Mouse (Mus musculus): ENCODE measurements around the gene Pde10a. TPM values are rescaled to one million over a fixed set of nuclear protein-coding genes. Genes with fewer than 3 reads are reported as not detected.
A peak's percentile ranks its signal among the peaks of the same experiment; 100 is the strongest.

The Pde10a gene
- total and polyA plus RNA-seq, 2 experiments from 2014 or later: 8.2 to 38.5 TPM

GRCm38 (mm10) chr17:8961097-8961496 is 435.9 kb downstream of the Pde10a start:
- 49% methylated on average over 5 of the region's 5 CpGs for WGBS
- TF ChIP-seq CTCF (IDR thresholded peaks at IDR 0.05; ENCODE audit: low read depth): no peak
- H3K4me1 ChIP-seq (ENCODE audit: insufficient read depth, low read length): no peaks in the 10 kb centered on the region; the same call in 1 of the 2 replicates
- no peak overlapping the region for H3K27ac ChIP-seq
- ATAC-seq (no peak), DNase-seq (ENCODE audit: low spot score) (no peak)
- no peak overlapping the region for H3K4me2 ChIP-seq (ENCODE audit: low read depth, low read length)
- H3K36me3 ChIP-seq (ENCODE audit: insufficient read depth, low read length): peaks cover 7% of the 10 kb centered on the region; the same call in 1 of the 2 replicates
- no peaks in the 10 kb centered on the region for H3K9me3 ChIP-seq (ENCODE audit: low read length)
- H3K4me3 ChIP-seq (ENCODE audit: low read length): no peak overlapping the region
- H3K27me3 ChIP-seq (ENCODE audit: insufficient read depth, low read length): no peaks in the 10 kb centered on the region
- H3K9ac ChIP-seq (replicated peaks; ENCODE audit: low read length): no peak overlapping the region

GRCm38 (mm10) chr17:8961644-8962043 is 436.5 kb downstream of the Pde10a start:
- Histone ChIP-seq H3K4me2 (ENCODE audit: low read depth, low read length) (no peak overlapping the region), H3K36me3 (ENCODE audit: insufficient read depth, low read length) (peaks cover 7% of the 10 kb centered on the region; the same call in 1 of the 2 replicates), H3K27ac (no peak overlapping the region), H3K4me1 (ENCODE audit: insufficient read depth, low read length) (no peaks in the 10 kb centered on the region; the same call in 1 of the 2 replicates), H3K9me3 (ENCODE audit: low read length) (no peaks in the 10 kb centered on the region), H3K9ac (replicated peaks; ENCODE audit: low read length) (no peak overlapping the region), H3K4me3 (ENCODE audit: low read length) (no peak overlapping the region), H3K27me3 (ENCODE audit: insufficient read depth, low read length) (no peaks in the 10 kb centered on the region)
- DNase-seq (ENCODE audit: low spot score): no peak
- no peak for ATAC-seq
- 39% methylated on average over 14 of the region's 14 CpGs for WGBS
- no peak for TF ChIP-seq CTCF (IDR thresholded peaks at IDR 0.05; ENCODE audit: low read depth)

GRCm38 (mm10) chr17:8965177-8965576 is 440.0 kb downstream of the Pde10a start:
- Histone ChIP-seq H3K27ac (no peak overlapping the region), H3K4me2 (ENCODE audit: low read depth, low read length) (no peak overlapping the region), H3K27me3 (ENCODE audit: insufficient read depth, low read length) (no peaks in the 10 kb centered on the region), H3K9ac (replicated peaks; ENCODE audit: low read length) (no peak overlapping the region), H3K9me3 (ENCODE audit: low read length) (no peaks in the 10 kb centered on the region), H3K4me1 (ENCODE audit: insufficient read depth, low read length) (no peaks in the 10 kb centered on the region; the same call in 1 of the 2 replicates), H3K36me3 (ENCODE audit: insufficient read depth, low read length) (peaks cover 17% of the 10 kb centered on the region; the same call in 1 of the 2 replicates), H3K4me3 (ENCODE audit: low read length) (no peak overlapping the region)
- no peak for TF ChIP-seq CTCF (IDR thresholded peaks at IDR 0.05; ENCODE audit: low read depth)
- ATAC-seq (no peak), DNase-seq (ENCODE audit: low spot score) (no peak)
- 83% methylated on average over 6 of the region's 6 CpGs for WGBS

- H3K4me1 ChIP-seq (ENCODE audit: insufficient read depth, low read length): no peaks in the 10 kb centered on the region
- H3K9me3 ChIP-seq (ENCODE audit: low read length): no peaks in the 10 kb centered on the region
- no peak overlapping the region for H3K9ac ChIP-seq (replicated peaks; ENCODE audit: low read length)
- no peak overlapping the region for H3K27ac ChIP-seq
- no peak overlapping the region for H3K4me2 ChIP-seq (ENCODE audit: low read depth, low read length)
- peaks cover 9% of the 10 kb centered on the region; the same call in 1 of the 2 replicates for H3K36me3 ChIP-seq (ENCODE audit: insufficient read depth, low read length)
- TF ChIP-seq CTCF (IDR thresholded peaks at IDR 0.05; ENCODE audit: low read depth): no peak
- WGBS: 17% methylated on average over 12 of the region's 12 CpGs
- no peak overlapping the region for H3K4me3 ChIP-seq (ENCODE audit: low read length)
- DNase-seq (ENCODE audit: low spot score): peak; percentile 14
- H3K27me3 ChIP-seq (ENCODE audit: insufficient read depth, low read length): no peaks in the 10 kb centered on the region
- ATAC-seq: no peak
These were observed 447.1 kb downstream of the Pde10a start for GRCm38 (mm10) chr17:8972152-8972854.

- no peak for TF ChIP-seq CTCF (IDR thresholded peaks at IDR 0.05; ENCODE audit: low read depth)
- Histone ChIP-seq H3K9me3 (ENCODE audit: low read length) (no peaks in the 10 kb centered on the region), H3K9ac (replicated peaks; ENCODE audit: low read length) (no peak overlapping the region), H3K36me3 (ENCODE audit: insufficient read depth, low read length) (0 out of 2 replicates have a peak, but pooled peaks cover 5% of the 10 kb centered on the region), H3K27me3 (ENCODE audit: insufficient read depth, low read length) (no peaks in the 10 kb centered on the region), H3K27ac (0 out of 2 replicates have a peak overlapping the region, but pooled peaks have one; percentile 11), H3K4me2 (ENCODE audit: low read depth, low read length) (no peak overlapping the region), H3K4me3 (ENCODE audit: low read length) (no peak overlapping the region), H3K4me1 (ENCODE audit: insufficient read depth, low read length) (no peaks in the 10 kb centered on the region)
- ATAC-seq (0 out of 2 replicates have a peak, but pooled peaks have one; percentile 36), DNase-seq (ENCODE audit: low spot score) (no peak)
- WGBS: 59% methylated on average over 5 of the region's 5 CpGs
These were observed 448.2 kb downstream of the Pde10a start for GRCm38 (mm10) chr17:8973331-8973730.

- peaks cover 14% of the 10 kb centered on the region; the same call in 1 of the 2 replicates for H3K36me3 ChIP-seq (ENCODE audit: insufficient read depth, low read length)
These were observed 449.3 kb downstream of the Pde10a start for GRCm38 (mm10) chr17:8974423-8974822.

More at GRCm38 (mm10) chr17:8974423-8974822, 449.3 kb downstream of the Pde10a start:
- H3K4me3 ChIP-seq (ENCODE audit: low read length): no peak overlapping the region
- H3K9ac ChIP-seq (replicated peaks; ENCODE audit: low read length): no peak overlapping the region
- DNase-seq (ENCODE audit: low spot score) (peak; percentile 48), ATAC-seq (no peak)
- no peaks in the 10 kb centered on the region for H3K4me1 ChIP-seq (ENCODE audit: insufficient read depth, low read length)
- no peak overlapping the region for H3K4me2 ChIP-seq (ENCODE audit: low read depth, low read length)
- no peaks in the 10 kb centered on the region for H3K9me3 ChIP-seq (ENCODE audit: low read length)
- no peak for TF ChIP-seq CTCF (IDR thresholded peaks at IDR 0.05; ENCODE audit: low read depth)
- H3K27ac ChIP-seq: no peak overlapping the region
- WGBS: 34% methylated on average over 7 of the region's 7 CpGs
- H3K27me3 ChIP-seq (ENCODE audit: insufficient read depth, low read length): no peaks in the 10 kb centered on the region

Measured in hindbrain, postnatal 0 days (tissue).